Mouse (Mus musculus) left cerebral cortex, postnatal 14 days (tissue): ENCODE data around the gene Il3. TPM values are rescaled to one million over a fixed set of nuclear protein-coding genes. Genes with fewer than 3 reads are reported as not detected.
A peak's percentile ranks its signal among the peaks of the same experiment; 100 is the strongest.
"Not testable (repeated sequence)": the region's sequence is repeated elsewhere in the genome, so short reads cannot be mapped to it uniquely, and the experiment has no call there.

Experiments
- DNase-seq, 2 experiments: peaks; one replicate each; pipeline ENCODE4 v3.0.0; 2021 to 2022; ENCODE audit warnings: low spot score in 2 of 2, mixed read lengths in 1 of 2
- intact Hi-C: fragments of 180-260 bp; cut with DNase I; formaldehyde crosslinking; loops from one replicate; pipeline ENCODE4 v1.15.1; 2025
- long read RNA-seq, 2 experiments: library from polyadenylated mRNA; stranded (forward); transcript quantifications; one replicate each; pipeline ENCODE4 v2.0.0; 2021
- total RNA-seq, 2 experiments: library from RNA; stranded (reverse); gene quantifications; 2 replicates each; pipeline ENCODE4 v1.2.3; 2021

Il3 gene
- total RNA-seq = not detected
- long read RNA-seq, experiment 1 = 0 reads
- long read RNA-seq, experiment 2 = 0 reads

DNA sequence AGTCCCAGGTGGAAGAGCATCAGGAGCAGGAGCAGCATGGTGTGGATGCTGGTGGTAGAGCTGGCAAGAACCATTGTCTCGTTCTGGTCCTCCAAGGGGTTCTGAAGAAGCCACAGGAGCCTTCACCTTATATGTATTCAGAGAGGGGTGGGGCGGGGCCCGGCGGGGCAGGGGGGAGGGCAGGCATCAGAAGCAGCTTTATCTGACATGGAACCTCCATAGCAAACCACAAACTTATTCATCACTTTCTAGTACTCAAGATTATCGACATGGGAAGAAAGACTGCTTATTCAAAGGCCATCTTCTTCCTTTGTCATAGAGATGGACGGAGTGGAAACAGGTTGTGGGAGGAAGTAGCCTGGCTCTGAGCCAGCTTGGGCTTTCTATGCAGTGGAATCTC is at the start of gene Il3:
Il3 (minus strand) TSS at position 101 of the 400 bp plus-strand sequence.
- intact Hi-C loops = no loop called here
- DNase-seq = no peak

DNA sequence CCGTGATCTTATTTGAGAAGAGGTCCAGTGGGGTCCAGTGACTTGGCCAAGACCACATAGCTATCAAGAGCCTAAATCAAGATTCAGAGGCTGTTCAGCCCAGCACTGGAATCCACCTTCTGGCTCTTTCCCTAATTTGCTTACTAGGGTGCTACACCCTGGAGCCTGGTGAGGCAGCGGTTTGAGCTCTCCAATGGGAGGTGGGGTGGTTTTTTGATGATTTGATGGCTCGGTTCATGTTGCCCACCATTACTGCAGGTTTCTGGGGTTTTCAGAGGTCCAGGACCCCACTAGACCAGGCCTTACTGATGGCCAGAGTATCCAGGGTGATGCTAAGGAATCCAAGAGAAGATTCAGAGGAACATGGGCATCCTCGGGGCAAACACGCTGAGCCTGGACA is 48.3 kb upstream of the Il3 start:
- intact Hi-C loops = no loop called here
- DNase-seq = no peak

GRCm38 (mm10) chr11:54314740-54315139 is 47.7 kb upstream of the Il3 start:
- peak; percentile 38 for DNase-seq
- intact Hi-C loops = no loop called here

- intact Hi-C loops = no loop called here
- no peak for DNase-seq
These were observed 46.6 kb upstream of the Il3 start for GRCm38 (mm10) chr11:54313391-54314360.

DNA sequence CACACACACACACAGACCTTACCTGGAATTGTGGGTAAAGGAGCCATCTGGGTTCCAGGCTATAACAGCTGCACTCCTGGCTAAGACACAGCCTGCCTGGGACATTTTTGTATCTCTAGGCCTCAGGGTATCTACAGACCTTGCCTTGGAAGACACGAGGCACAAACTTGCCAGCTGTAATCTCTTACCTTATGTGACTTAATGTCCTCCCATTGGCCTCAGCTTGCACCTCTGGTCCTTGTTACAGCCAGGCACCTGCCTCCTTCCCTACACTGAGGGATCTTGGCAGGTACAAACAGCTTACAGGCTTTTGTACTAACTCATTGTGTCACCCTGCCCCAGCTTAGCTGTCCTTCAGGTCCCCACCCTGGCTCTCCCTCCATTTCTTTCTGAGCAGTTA is 45.5 kb upstream of the Il3 start:
- no peak for DNase-seq
- intact Hi-C loops = no loop called here

GRCm38 (mm10) chr11:54312021-54312420 is 44.9 kb upstream of the Il3 start:
- intact Hi-C loops = no loop called here
- DNase-seq = peak; percentile 38 to 61

DNA sequence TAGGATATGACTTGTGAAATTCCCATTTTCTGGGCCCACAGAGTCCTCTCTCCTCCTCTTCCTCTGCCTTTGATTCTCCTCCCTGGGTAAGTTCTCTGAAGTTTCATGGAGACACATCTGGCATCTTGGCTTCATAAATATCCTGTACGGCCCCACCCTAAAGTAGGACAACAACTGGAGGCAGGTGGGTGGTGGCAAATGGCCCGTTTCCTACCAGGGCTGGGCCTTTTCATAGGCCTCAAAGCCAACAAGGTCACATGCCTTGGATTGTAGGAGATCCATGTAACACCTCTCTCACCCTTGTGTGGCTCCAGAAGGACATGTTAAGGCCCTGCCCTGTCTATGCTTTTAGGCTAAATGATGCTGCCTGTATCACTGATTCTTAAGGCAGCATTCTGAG is 43.5 kb upstream of the Il3 start:
- intact Hi-C loops = no loop called here

DNA sequence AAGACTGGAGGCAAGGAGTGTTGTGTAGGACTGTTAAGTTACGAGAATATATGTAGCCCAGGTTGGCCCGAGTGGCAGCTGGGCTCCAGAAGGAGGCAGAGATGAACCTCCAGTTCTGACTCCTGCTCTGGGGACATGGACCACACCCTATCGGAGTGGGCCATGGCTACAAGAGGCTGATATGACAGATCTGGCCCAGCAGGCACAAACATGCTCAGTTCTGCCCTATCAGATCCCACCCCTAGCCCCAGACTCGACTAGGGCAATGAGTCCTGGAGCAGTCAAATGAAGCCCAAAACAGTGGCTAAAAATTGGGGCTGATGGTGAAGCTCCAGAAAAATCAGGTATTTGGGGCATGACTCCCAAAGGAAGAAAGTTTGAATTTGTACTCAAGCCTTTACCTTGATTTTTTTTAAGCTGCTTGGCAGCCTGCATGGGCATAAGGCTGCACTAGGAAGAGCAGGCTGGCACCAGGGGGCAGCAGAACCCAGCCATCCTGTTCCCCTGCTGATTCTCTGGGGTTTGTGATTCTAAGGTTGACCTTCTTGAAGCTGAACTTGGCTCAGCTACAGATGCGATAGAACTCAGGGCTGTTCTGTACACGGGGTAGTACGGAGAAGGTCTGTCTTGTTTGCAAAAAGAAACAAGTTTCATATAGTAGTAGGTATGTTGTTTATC is 40.2 kb upstream of the Il3 start:
- intact Hi-C loops = loop anchor here (5.0 kb wide), 2 partner anchors 45 to 230 kb away; no protein-coding TSS in a partner anchor
- peak; percentile 70 to 74 for DNase-seq

More for the DNA sequence above, 43.5 kb upstream of the Il3 start:
- DNase-seq = no peak

- no peak for DNase-seq
- intact Hi-C loops = loop anchor here (5.0 kb wide), 2 partner anchors 47 to 232 kb away; no protein-coding TSS in a partner anchor
These were observed 38.3 kb upstream of the Il3 start for GRCm38 (mm10) chr11:54305331-54305730.

DNA sequence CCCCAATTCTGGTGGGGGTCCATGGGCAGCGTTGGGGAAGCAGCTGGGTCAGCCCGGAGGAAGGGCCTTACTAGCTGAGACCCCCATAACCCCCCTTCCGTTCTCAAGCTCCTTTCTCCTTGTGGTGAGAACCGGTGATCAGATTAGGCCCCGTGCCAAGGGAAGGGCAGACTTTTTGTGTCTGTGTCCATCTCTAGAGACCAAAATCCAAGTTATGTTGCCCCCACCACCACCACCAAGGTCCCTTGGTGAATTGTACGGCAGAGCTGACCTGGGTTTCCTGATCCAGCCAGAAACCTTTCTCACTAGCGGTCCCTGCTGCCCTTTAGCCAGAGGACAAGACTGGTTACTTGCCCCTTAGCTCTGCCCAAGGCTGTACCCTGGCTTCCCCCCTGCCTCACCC is 37.4 kb upstream of the Il3 start:
- DNase-seq = no peak
- intact Hi-C loops = no loop called here

DNA sequence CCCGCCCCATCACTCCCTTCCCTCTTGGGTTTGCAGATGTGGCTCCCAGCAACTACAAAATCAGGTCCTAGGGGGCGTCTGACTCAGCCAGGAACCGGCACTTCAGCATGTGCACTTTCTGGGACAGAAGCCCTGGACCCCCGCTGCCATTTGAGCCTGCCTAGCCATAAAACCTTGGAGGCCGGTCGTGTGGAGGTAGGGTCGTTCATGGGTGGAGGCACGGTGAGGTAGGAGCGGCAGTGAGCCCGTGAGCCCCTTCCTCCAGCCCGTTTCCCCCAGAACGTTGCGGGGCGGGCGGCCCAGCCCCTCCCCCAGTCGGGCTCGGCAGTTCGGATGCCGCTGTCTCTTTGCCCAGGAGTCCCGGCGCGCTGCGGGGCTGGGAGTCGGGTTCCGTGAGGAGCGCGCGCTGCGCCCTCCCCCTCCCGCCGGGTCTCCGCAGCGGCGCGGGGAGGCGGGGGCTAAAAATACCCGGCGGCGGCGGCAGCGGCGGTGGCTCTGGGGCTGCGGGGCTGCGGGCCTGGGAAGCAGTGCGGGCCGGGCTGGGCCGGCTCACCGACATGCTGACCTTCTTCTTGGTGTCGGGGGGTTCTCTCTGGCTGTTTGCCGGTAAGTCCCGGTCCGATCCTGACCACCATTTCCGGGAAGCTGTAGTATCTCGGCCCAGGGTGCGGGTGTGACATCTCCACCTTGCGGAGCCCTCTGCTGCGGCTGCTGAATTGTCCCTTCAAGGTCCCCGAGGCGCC is 36.8 kb upstream of the Il3 start, which contains the start of gene Acsl6:
Acsl6 (plus strand) TSS at position 71 of the 743 bp plus-strand sequence.
- DNase-seq = peak in 1 of 2 experiments; percentile 65
- intact Hi-C loops = no loop called here

- peak in 1 of 2 experiments; percentile 3 for DNase-seq
- intact Hi-C loops = no loop called here
These were observed 36.1 kb upstream of the Il3 start for GRCm38 (mm10) chr11:54303076-54303727.

DNA sequence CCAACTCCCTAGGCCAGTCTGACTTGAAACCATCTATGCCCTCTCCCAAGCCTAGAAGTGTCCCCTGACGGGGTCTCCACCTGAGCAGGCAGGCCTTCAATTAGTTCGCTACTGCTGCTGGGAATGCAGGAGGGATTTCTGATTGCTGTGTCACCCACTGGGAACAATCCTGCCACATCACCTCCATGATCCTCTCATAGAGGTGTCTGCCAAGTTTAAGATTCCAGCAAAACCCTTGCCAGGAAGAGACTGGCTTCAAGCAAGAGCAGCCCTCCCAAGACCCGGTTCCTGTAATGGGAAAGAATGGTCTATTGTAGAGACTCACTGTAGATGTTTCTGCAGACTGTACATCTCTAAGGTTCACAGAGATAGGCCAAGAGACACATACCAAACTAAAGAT is 35.5 kb upstream of the Il3 start:
- intact Hi-C loops = no loop called here

DNA sequence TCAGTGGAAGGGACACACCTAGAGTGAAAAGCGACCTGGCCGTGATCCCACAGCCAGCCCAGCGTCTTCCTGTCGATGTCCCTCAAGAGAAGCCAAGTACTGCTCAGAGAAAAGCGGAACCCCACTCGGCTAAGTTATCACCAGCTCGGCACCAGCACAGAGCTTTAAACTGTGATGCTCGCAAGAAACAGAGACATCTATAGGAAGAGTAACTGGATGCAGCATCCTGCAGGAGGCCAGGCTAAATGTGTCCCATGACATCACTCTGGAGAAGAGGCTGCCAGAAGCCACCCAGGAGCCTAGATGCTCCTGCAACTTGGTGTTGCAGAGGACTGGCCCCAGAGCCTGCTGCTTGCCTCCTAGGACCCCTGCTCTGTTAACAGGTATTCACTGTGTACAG is 34.9 kb upstream of the Il3 start:
- DNase-seq = peak; percentile 47 to 70

More for the DNA sequence above, 35.5 kb upstream of the Il3 start:
- peak in 1 of 2 experiments; percentile 6 for DNase-seq

DNA sequence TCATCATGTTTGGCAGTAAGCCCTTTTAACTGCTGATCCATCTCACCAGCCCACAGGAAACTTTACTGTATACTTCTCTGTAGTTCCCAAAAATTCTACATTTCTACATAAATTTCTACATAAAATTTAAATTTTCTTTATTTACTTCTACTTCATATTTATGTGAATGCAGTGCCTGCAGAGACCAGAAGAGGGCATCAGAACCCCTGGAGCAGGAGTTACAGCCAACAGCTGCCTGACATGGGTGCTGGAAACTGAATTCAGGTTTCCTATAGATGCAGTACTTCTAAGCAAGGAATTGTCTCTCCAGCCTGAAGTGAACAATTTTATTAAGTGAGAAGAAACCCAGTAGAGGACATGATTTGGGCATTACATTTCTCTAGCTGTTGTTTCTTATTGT is 31.7 kb upstream of the Il3 start:
- intact Hi-C loops = no loop called here
- DNase-seq = no peak

More for the DNA sequence above, 34.9 kb upstream of the Il3 start:
- intact Hi-C loops = no loop called here

- intact Hi-C loops, DNase-seq: not testable (repeated sequence)
These were observed 30.4 kb upstream of the Il3 start for GRCm38 (mm10) chr11:54297471-54297870.

GRCm38 (mm10) chr11:54296734-54297133 is 29.7 kb upstream of the Il3 start:
- intact Hi-C loops = no loop called here

GRCm38 (mm10) chr11:54295971-54296370 is 28.9 kb upstream of the Il3 start:
- intact Hi-C loops = no loop called here
- DNase-seq = no peak

More at GRCm38 (mm10) chr11:54296734-54297133, 29.7 kb upstream of the Il3 start:
- DNase-seq = no peak
